Mouse (Mus musculus) neural tube, embryonic 14.5 days (tissue): Measurements from ENCODE around the gene Atp6v0b. TPM values are rescaled to one million over a fixed set of nuclear protein-coding genes. Genes with fewer than 3 reads are reported as not detected.

ENCODE experiments used
- ATAC-seq: fragments of 200-750 bp; cut with Nextera tagmentation; 2 replicates; pipeline ENCODE4 v1.8.0; 2017; ENCODE audit warnings: low read depth, mild to moderate bottlenecking, moderate TSS enrichment, moderate library complexity
- H3K27ac ChIP-seq: fragments of 300-500 bp; sonication (generic); 2 replicates; pipeline ENCODE4 v1.5.1; 2014; ENCODE audit warnings: low read depth, mild to moderate bottlenecking, control low read depth, low read length, moderate library complexity, mixed read lengths
- H3K27me3 ChIP-seq: fragments of 300-500 bp; sonication (generic); 2 replicates; pipeline ENCODE4 v1.6.1; 2014; ENCODE audit warnings: low read length; ENCODE audit not compliant: control insufficient read depth, insufficient read depth
- H3K36me3 ChIP-seq: fragments of 300-500 bp; sonication (generic); 2 replicates; pipeline ENCODE4 v1.6.1; 2014; ENCODE audit warnings: low read length, mixed read lengths; ENCODE audit not compliant: control insufficient read depth, insufficient read depth
- H3K4me1 ChIP-seq: fragments of 300-500 bp; sonication (generic); 2 replicates; pipeline ENCODE4 v1.6.1; 2014; ENCODE audit warnings: low read length; ENCODE audit not compliant: control insufficient read depth, insufficient read depth
- H3K4me2 ChIP-seq: fragments of 300-500 bp; sonication (generic); 2 replicates; pipeline ENCODE4 v1.6.1; 2014; ENCODE audit warnings: mild to moderate bottlenecking, low read depth, low read length, control low read depth
- H3K4me3 ChIP-seq: fragments of 300-500 bp; sonication (generic); 2 replicates; pipeline ENCODE4 v1.5.1; 2014; ENCODE audit warnings: low read depth, low read length, control low read depth, mixed read lengths
- H3K9ac ChIP-seq: fragments of 300-500 bp; sonication (generic); replicated peaks from 2 replicates; pipeline ENCODE4 v1.6.1; 2014; ENCODE audit warnings: low read depth, mild to moderate bottlenecking, control low read depth, low read length, mixed read lengths
- H3K9me3 ChIP-seq: fragments of 300-500 bp; sonication (generic); 2 replicates; pipeline ENCODE4 v1.6.1; 2016; ENCODE audit warnings: low read length; ENCODE audit not compliant: control insufficient read depth
- WGBS: fragments of 180-500 bp; shearing (Covaris S2); extraction: QIAGEN DNeasy Blood & Tissue Kit; methylation state at CpG from one replicate; pipeline ENCODE4 v1.1.7; 2014; 5-methylcytosine and 5-hydroxymethylcytosine counted together
- polyA plus RNA-seq: library from polyadenylated mRNA; unstranded; fragments of >200 nt; fragmentation: Nextera tagmentation; extraction: Ambion mirVana; gene quantifications from 2 replicates; pipeline ENCODE4 v1.2.1, GENCODE M21; 2014

The Atp6v0b gene
- 578 and 652 TPM in 2 replicates for polyA plus RNA-seq

GRCm38 (mm10) chr4:117887133-117887532 is at the start of gene Atp6v0b:
Gene Atp6v0b (minus strand): TSS chr4:117887333.
- Histone ChIP-seq H3K27me3 (no peaks in the 10 kb centered on the region), H3K36me3 (peaks cover 21% of the 10 kb centered on the region), H3K4me1 (peaks cover 30% of the 10 kb centered on the region), H3K4me2 (peak within 1 kb of the TSS; percentile 90), H3K9me3 (no peaks in the 10 kb centered on the region), H3K27ac (0 out of 2 replicates have a peak within 1 kb of the TSS, but pooled peaks have one; percentile 44), H3K9ac (peak within 1 kb of the TSS; percentile 87), H3K4me3 (peak within 1 kb of the TSS; percentile 95)
- ATAC-seq = peak; percentile 86
- WGBS = under 1% methylated on average over 32 of the region's 37 CpGs

- H3K9ac ChIP-seq = no peak overlapping the region
- no peak overlapping the region for H3K4me3 ChIP-seq
- peaks cover 7% of the 10 kb centered on the region; the same call in 1 of the 2 replicates for H3K27me3 ChIP-seq
- no peak for ATAC-seq
- H3K4me2 ChIP-seq = no peak overlapping the region
- 90% methylated on average over 4 of the region's 4 CpGs for WGBS
- H3K9me3 ChIP-seq = no peaks in the 10 kb centered on the region
- peaks cover 5% of the 10 kb centered on the region; the same call in 1 of the 2 replicates for H3K36me3 ChIP-seq
- H3K27ac ChIP-seq = no peak overlapping the region
- peaks cover 8% of the 10 kb centered on the region for H3K4me1 ChIP-seq
These were observed 46.9 kb upstream of the Atp6v0b start for GRCm38 (mm10) chr4:117934081-117934480.

- Histone ChIP-seq H3K9ac (no peak overlapping the region), H3K27me3 (peaks cover 12% of the 10 kb centered on the region; the same call in 1 of the 2 replicates), H3K36me3 (peaks cover 5% of the 10 kb centered on the region; the same call in 1 of the 2 replicates), H3K4me2 (no peak overlapping the region), H3K27ac (no peak overlapping the region), H3K4me1 (peaks cover 12% of the 10 kb centered on the region), H3K4me3 (no peak overlapping the region), H3K9me3 (no peaks in the 10 kb centered on the region)
- WGBS = 92% methylated on average over 5 of the region's 5 CpGs
- ATAC-seq = no peak
These were observed 46.1 kb upstream of the Atp6v0b start for GRCm38 (mm10) chr4:117933248-117933647.

GRCm38 (mm10) chr4:117929391-117929881 is 42.3 kb upstream of the Atp6v0b start, which contains the start of gene Artn:
Gene Artn (minus strand): TSS chr4:117929763.
- Histone ChIP-seq H3K27me3 (peaks cover 19% of the 10 kb centered on the region), H3K9me3 (no peaks in the 10 kb centered on the region), H3K4me3 (peak within 1 kb of the TSS; percentile 10; the same call in 1 of the 2 replicates), H3K4me2 (peak within 1 kb of the TSS; percentile 39), H3K9ac (0 out of 2 replicates have a peak within 1 kb of the TSS, but pooled peaks have one; percentile 34), H3K4me1 (peaks cover 18% of the 10 kb centered on the region), H3K36me3 (peaks cover 5% of the 10 kb centered on the region; the same call in 1 of the 2 replicates), H3K27ac (no peak within 1 kb of the TSS)
- ATAC-seq = no peak
- under 1% methylated on average over 33 of the region's 33 CpGs for WGBS

- H3K4me3 ChIP-seq = peak overlapping the region; percentile 10; the same call in 1 of the 2 replicates
- peaks cover 5% of the 10 kb centered on the region; the same call in 1 of the 2 replicates for H3K36me3 ChIP-seq
- H3K4me2 ChIP-seq = peak overlapping the region; percentile 39; the same call in 1 of the 2 replicates
- WGBS = 6% methylated on average over 13 of the region's 13 CpGs
- ATAC-seq = peak; percentile 18; the same call in 1 of the 2 replicates
- H3K9me3 ChIP-seq = no peaks in the 10 kb centered on the region
- H3K27me3 ChIP-seq = peaks cover 19% of the 10 kb centered on the region
- H3K4me1 ChIP-seq = peaks cover 18% of the 10 kb centered on the region
- 0 out of 2 replicates have a peak overlapping the region, but pooled peaks have one; percentile 34 for H3K9ac ChIP-seq
- H3K27ac ChIP-seq = no peak overlapping the region
These were observed 41.6 kb upstream of the Atp6v0b start for GRCm38 (mm10) chr4:117928699-117929241.

- Histone ChIP-seq H3K9me3 (no peaks in the 10 kb centered on the region), H3K4me2 (no peak overlapping the region), H3K36me3 (peaks cover 5% of the 10 kb centered on the region; the same call in 1 of the 2 replicates), H3K27me3 (peaks cover 19% of the 10 kb centered on the region), H3K9ac (no peak overlapping the region), H3K27ac (no peak overlapping the region), H3K4me1 (peaks cover 18% of the 10 kb centered on the region), H3K4me3 (no peak overlapping the region)
- 13% methylated on average over 6 of the region's 6 CpGs for WGBS
- 0 out of 2 replicates have a peak, but pooled peaks have one; percentile 29 for ATAC-seq
These were observed 41.1 kb upstream of the Atp6v0b start for GRCm38 (mm10) chr4:117928234-117928633.

- peaks cover 18% of the 10 kb centered on the region for H3K4me1 ChIP-seq
- peak overlapping the region; percentile 43 for H3K4me3 ChIP-seq
- peak; percentile 84 for ATAC-seq
- H3K27me3 ChIP-seq = peaks cover 19% of the 10 kb centered on the region
- 2% methylated on average over 57 of the region's 71 CpGs for WGBS
- peak overlapping the region; percentile 29; the same call in 1 of the 2 replicates for H3K27ac ChIP-seq
- H3K9me3 ChIP-seq = no peaks in the 10 kb centered on the region
- H3K9ac ChIP-seq = peak overlapping the region; percentile 54
- no peaks in the 10 kb centered on the region for H3K36me3 ChIP-seq
- peak overlapping the region; percentile 91 for H3K4me2 ChIP-seq
These were observed 39.7 kb upstream of the Atp6v0b start for GRCm38 (mm10) chr4:117926545-117927482.

GRCm38 (mm10) chr4:117924916-117925315 is 37.8 kb upstream of the Atp6v0b start:
- Histone ChIP-seq H3K4me3 (no peak overlapping the region), H3K4me2 (no peak overlapping the region), H3K9me3 (no peaks in the 10 kb centered on the region), H3K27me3 (peaks cover 16% of the 10 kb centered on the region), H3K36me3 (no peaks in the 10 kb centered on the region), H3K9ac (no peak overlapping the region), H3K4me1 (peaks cover 18% of the 10 kb centered on the region), H3K27ac (no peak overlapping the region)
- WGBS = 74% methylated on average over 5 of the region's 6 CpGs
- ATAC-seq = no peak
